Mouse (Mus musculus): Measurements from ENCODE around the gene Tmem117. TPM values are rescaled to one million over a fixed set of nuclear protein-coding genes. Genes with fewer than 3 reads are reported as not detected.

Gene Tmem117
- polyA plus RNA-seq, 1 experiment from 2014 or later, result 5.6 TPM

- 88% methylated on average over 4 of the region's 4 CpGs for WGBS
- H3K9ac ChIP-seq (ENCODE audit: low read length), result no peak overlapping the region
- no peaks in the 10 kb centered on the region for H3K9me3 ChIP-seq (ENCODE audit: control insufficient read depth, low read length)
- H3K27ac ChIP-seq (replicated peaks), result no peak overlapping the region
- H3K27me3 ChIP-seq (ENCODE audit: control insufficient read depth, insufficient read depth, low read length), result no peaks in the 10 kb centered on the region
- H3K4me2 ChIP-seq (replicated peaks; ENCODE audit: low read depth), result no peak overlapping the region
- no peak for ATAC-seq (ENCODE audit: low FRiP score, low TSS enrichment)
- DNase-seq (ENCODE audit: low spot score), result no peak
- H3K36me3 ChIP-seq (ENCODE audit: control insufficient read depth, insufficient read depth, low read length), result no peaks in the 10 kb centered on the region
- no peak for TF ChIP-seq EP300 (optimal IDR thresholded peaks at IDR 0.05)
- no peak for TF ChIP-seq CTCF (IDR thresholded peaks at IDR 0.05; ENCODE audit: low read depth)
- H3K4me1 ChIP-seq (replicated peaks; ENCODE audit: control insufficient read depth, insufficient read depth), result no peaks in the 10 kb centered on the region
- no peak overlapping the region for H3K4me3 ChIP-seq (ENCODE audit: low read depth, low read length)
These were observed 256.0 kb downstream of the Tmem117 start for GRCm38 (mm10) chr15:94885026-94885425.

- no peaks in the 10 kb centered on the region for H3K27me3 ChIP-seq (ENCODE audit: control insufficient read depth, insufficient read depth, low read length)
- no peak overlapping the region for H3K4me3 ChIP-seq (ENCODE audit: low read depth, low read length)
- no peaks in the 10 kb centered on the region for H3K36me3 ChIP-seq (ENCODE audit: control insufficient read depth, insufficient read depth, low read length)
- no peak overlapping the region for H3K27ac ChIP-seq (replicated peaks)
- H3K4me1 ChIP-seq (replicated peaks; ENCODE audit: control insufficient read depth, insufficient read depth), result no peaks in the 10 kb centered on the region
- TF ChIP-seq CTCF (IDR thresholded peaks at IDR 0.05; ENCODE audit: low read depth) (no peak), EP300 (optimal IDR thresholded peaks at IDR 0.05) (no peak)
- H3K9ac ChIP-seq (ENCODE audit: low read length), result no peak overlapping the region
- H3K4me2 ChIP-seq (replicated peaks; ENCODE audit: low read depth), result no peak overlapping the region
- no peaks in the 10 kb centered on the region for H3K9me3 ChIP-seq (ENCODE audit: control insufficient read depth, low read length)
- no peak for DNase-seq (ENCODE audit: low spot score)
- ATAC-seq (ENCODE audit: low FRiP score, low TSS enrichment), result no peak
- WGBS, result 70% methylated on average over 1 of the region's 1 CpGs
These were observed 264.2 kb downstream of the Tmem117 start for GRCm38 (mm10) chr15:94893201-94893600.

GRCm38 (mm10) chr15:94894086-94894485 is 265.1 kb downstream of the Tmem117 start:
- no peak for ATAC-seq (ENCODE audit: low FRiP score, low TSS enrichment)
- H3K27ac ChIP-seq (replicated peaks), result no peak overlapping the region
- WGBS, result 37% methylated on average over 5 of the region's 5 CpGs
- no peak overlapping the region for H3K4me3 ChIP-seq (ENCODE audit: low read depth, low read length)
- H3K4me2 ChIP-seq (replicated peaks; ENCODE audit: low read depth), result no peak overlapping the region
- no peak overlapping the region for H3K9ac ChIP-seq (ENCODE audit: low read length)
- DNase-seq (ENCODE audit: low spot score), result no peak
- no peaks in the 10 kb centered on the region for H3K9me3 ChIP-seq (ENCODE audit: control insufficient read depth, low read length)
- no peak for TF ChIP-seq EP300 (optimal IDR thresholded peaks at IDR 0.05)
- TF ChIP-seq CTCF (IDR thresholded peaks at IDR 0.05; ENCODE audit: low read depth), result no peak
- no peaks in the 10 kb centered on the region for H3K36me3 ChIP-seq (ENCODE audit: control insufficient read depth, insufficient read depth, low read length)
- H3K27me3 ChIP-seq (ENCODE audit: control insufficient read depth, insufficient read depth, low read length), result no peaks in the 10 kb centered on the region
- H3K4me1 ChIP-seq (replicated peaks; ENCODE audit: control insufficient read depth, insufficient read depth), result no peaks in the 10 kb centered on the region

- Histone ChIP-seq H3K4me1 (replicated peaks; ENCODE audit: control insufficient read depth, insufficient read depth) (no peaks in the 10 kb centered on the region), H3K9ac (ENCODE audit: low read length) (no peak overlapping the region), H3K36me3 (ENCODE audit: control insufficient read depth, insufficient read depth, low read length) (no peaks in the 10 kb centered on the region), H3K27ac (replicated peaks) (no peak overlapping the region), H3K9me3 (ENCODE audit: control insufficient read depth, low read length) (no peaks in the 10 kb centered on the region), H3K4me2 (replicated peaks; ENCODE audit: low read depth) (no peak overlapping the region), H3K27me3 (ENCODE audit: control insufficient read depth, insufficient read depth, low read length) (no peaks in the 10 kb centered on the region), H3K4me3 (ENCODE audit: low read depth, low read length) (no peak overlapping the region)
- TF ChIP-seq CTCF (IDR thresholded peaks at IDR 0.05; ENCODE audit: low read depth) (no peak), EP300 (optimal IDR thresholded peaks at IDR 0.05) (no peak)
- no peak for DNase-seq (ENCODE audit: low spot score)
- no peak for ATAC-seq (ENCODE audit: low FRiP score, low TSS enrichment)
- 92% methylated on average over 11 of the region's 11 CpGs for WGBS
These were observed 266.6 kb downstream of the Tmem117 start for GRCm38 (mm10) chr15:94895681-94896080.

GRCm38 (mm10) chr15:94903188-94903587 is 274.2 kb downstream of the Tmem117 start:
- Histone ChIP-seq H3K4me1 (replicated peaks; ENCODE audit: control insufficient read depth, insufficient read depth) (no peaks in the 10 kb centered on the region), H3K9ac (ENCODE audit: low read length) (no peak overlapping the region), H3K4me3 (ENCODE audit: low read depth, low read length) (no peak overlapping the region), H3K27me3 (ENCODE audit: control insufficient read depth, insufficient read depth, low read length) (no peaks in the 10 kb centered on the region), H3K9me3 (ENCODE audit: control insufficient read depth, low read length) (no peaks in the 10 kb centered on the region), H3K27ac (replicated peaks) (no peak overlapping the region), H3K36me3 (ENCODE audit: control insufficient read depth, insufficient read depth, low read length) (no peaks in the 10 kb centered on the region), H3K4me2 (replicated peaks; ENCODE audit: low read depth) (no peak overlapping the region)
- DNase-seq (ENCODE audit: low spot score) (no peak), ATAC-seq (ENCODE audit: low FRiP score, low TSS enrichment) (peak; percentile 71)
- no peak for TF ChIP-seq EP300 (optimal IDR thresholded peaks at IDR 0.05)
- no peak for TF ChIP-seq CTCF (IDR thresholded peaks at IDR 0.05; ENCODE audit: low read depth)
- WGBS, result 79% methylated on average over 1 of the region's 1 CpGs

- no peak overlapping the region for H3K27ac ChIP-seq (replicated peaks)
- no peak overlapping the region for H3K4me2 ChIP-seq (replicated peaks; ENCODE audit: low read depth)
- H3K9ac ChIP-seq (ENCODE audit: low read length), result no peak overlapping the region
- H3K27me3 ChIP-seq (ENCODE audit: control insufficient read depth, insufficient read depth, low read length), result no peaks in the 10 kb centered on the region
- ATAC-seq (ENCODE audit: low FRiP score, low TSS enrichment), result no peak
- H3K9me3 ChIP-seq (ENCODE audit: control insufficient read depth, low read length), result no peaks in the 10 kb centered on the region
- H3K4me3 ChIP-seq (ENCODE audit: low read depth, low read length), result no peak overlapping the region
- no peaks in the 10 kb centered on the region for H3K4me1 ChIP-seq (replicated peaks; ENCODE audit: control insufficient read depth, insufficient read depth)
- no peak for TF ChIP-seq CTCF (IDR thresholded peaks at IDR 0.05; ENCODE audit: low read depth)
- no peak for TF ChIP-seq EP300 (optimal IDR thresholded peaks at IDR 0.05)
- no peaks in the 10 kb centered on the region for H3K36me3 ChIP-seq (ENCODE audit: control insufficient read depth, insufficient read depth, low read length)
- 41% methylated on average over 11 of the region's 11 CpGs for WGBS
- DNase-seq (ENCODE audit: low spot score), result no peak
These were observed 275.8 kb downstream of the Tmem117 start for GRCm38 (mm10) chr15:94904672-94905407.

All from stomach, postnatal 0 days (tissue).